Mouse (Mus musculus): Measurements from ENCODE around the gene Bclaf1. TPM values are rescaled to one million over a fixed set of nuclear protein-coding genes. Genes with fewer than 3 reads are reported as not detected.

Bclaf1 gene
- polyA plus RNA-seq (2015; fragmentation: Nextera tagmentation; extraction: Ambion mirVana) = 76.5 and 81.8 TPM in 2 replicates

- H3K27me3 ChIP-seq (ENCODE audit: control insufficient read depth, insufficient read depth, low read length) = no peaks in the 10 kb centered on the region
- H3K9me3 ChIP-seq (replicated peaks; ENCODE audit: control insufficient read depth, low read length) = no peaks in the 10 kb centered on the region
- H3K4me2 ChIP-seq (ENCODE audit: low read depth, low read length) = peak within 1 kb of the TSS; percentile 73
- peak within 1 kb of the TSS; percentile 98 for H3K27ac ChIP-seq (ENCODE audit: low read length)
- peak within 1 kb of the TSS; percentile 99 for H3K9ac ChIP-seq (ENCODE audit: low read length)
- H3K4me1 ChIP-seq (ENCODE audit: control insufficient read depth, insufficient read depth, low read length) = peaks cover 17% of the 10 kb centered on the region
- H3K36me3 ChIP-seq (ENCODE audit: control insufficient read depth, insufficient read depth) = 0 out of 2 replicates have a peak, but pooled peaks cover 2% of the 10 kb centered on the region
- H3K4me3 ChIP-seq (ENCODE audit: low read length) = peak within 1 kb of the TSS; percentile 94
- WGBS = under 1% methylated on average over 84 of the region's 84 CpGs
- ATAC-seq (replicated peaks; ENCODE audit: extremely low read depth, insufficient read depth, low FRiP score) = peak; percentile 98
Observed at GRCm38 (mm10) chr10:20311918-20312735, at the start of gene Bclaf1. TSS of gene Bclaf1 (plus strand) at chr10:20312469.

GRCm38 (mm10) chr10:20262896-20263295 is 49.4 kb upstream of the Bclaf1 start:
- no peak overlapping the region for H3K9ac ChIP-seq (ENCODE audit: low read length)
- H3K36me3 ChIP-seq (ENCODE audit: control insufficient read depth, insufficient read depth) = no peaks in the 10 kb centered on the region
- no peaks in the 10 kb centered on the region for H3K9me3 ChIP-seq (replicated peaks; ENCODE audit: control insufficient read depth, low read length)
- H3K27me3 ChIP-seq (ENCODE audit: control insufficient read depth, insufficient read depth, low read length) = no peaks in the 10 kb centered on the region
- WGBS = 85% methylated on average over 6 of the region's 6 CpGs
- no peak overlapping the region for H3K4me3 ChIP-seq (ENCODE audit: low read length)
- ATAC-seq (replicated peaks; ENCODE audit: extremely low read depth, insufficient read depth, low FRiP score) = no peak
- no peak overlapping the region for H3K4me2 ChIP-seq (ENCODE audit: low read depth, low read length)
- H3K27ac ChIP-seq (ENCODE audit: low read length) = no peak overlapping the region
- H3K4me1 ChIP-seq (ENCODE audit: control insufficient read depth, insufficient read depth, low read length) = no peaks in the 10 kb centered on the region

GRCm38 (mm10) chr10:20264479-20264878 is 47.8 kb upstream of the Bclaf1 start:
- H3K9ac ChIP-seq (ENCODE audit: low read length) = no peak overlapping the region
- no peaks in the 10 kb centered on the region for H3K27me3 ChIP-seq (ENCODE audit: control insufficient read depth, insufficient read depth, low read length)
- no peaks in the 10 kb centered on the region for H3K36me3 ChIP-seq (ENCODE audit: control insufficient read depth, insufficient read depth)
- H3K4me2 ChIP-seq (ENCODE audit: low read depth, low read length) = no peak overlapping the region
- H3K27ac ChIP-seq (ENCODE audit: low read length) = no peak overlapping the region
- H3K9me3 ChIP-seq (replicated peaks; ENCODE audit: control insufficient read depth, low read length) = no peaks in the 10 kb centered on the region
- no peak for ATAC-seq (replicated peaks; ENCODE audit: extremely low read depth, insufficient read depth, low FRiP score)
- H3K4me3 ChIP-seq (ENCODE audit: low read length) = no peak overlapping the region
- WGBS = 97% methylated on average over 7 of the region's 7 CpGs
- no peaks in the 10 kb centered on the region for H3K4me1 ChIP-seq (ENCODE audit: control insufficient read depth, insufficient read depth, low read length)

GRCm38 (mm10) chr10:20267032-20267431 is 45.2 kb upstream of the Bclaf1 start:
- Histone ChIP-seq H3K27me3 (ENCODE audit: control insufficient read depth, insufficient read depth, low read length) (no peaks in the 10 kb centered on the region), H3K9ac (ENCODE audit: low read length) (no peak overlapping the region), H3K9me3 (replicated peaks; ENCODE audit: control insufficient read depth, low read length) (no peaks in the 10 kb centered on the region), H3K4me2 (ENCODE audit: low read depth, low read length) (no peak overlapping the region), H3K4me3 (ENCODE audit: low read length) (no peak overlapping the region), H3K36me3 (ENCODE audit: control insufficient read depth, insufficient read depth) (no peaks in the 10 kb centered on the region), H3K27ac (ENCODE audit: low read length) (no peak overlapping the region), H3K4me1 (ENCODE audit: control insufficient read depth, insufficient read depth, low read length) (no peaks in the 10 kb centered on the region)
- 73% methylated on average over 10 of the region's 10 CpGs for WGBS
- no peak for ATAC-seq (replicated peaks; ENCODE audit: extremely low read depth, insufficient read depth, low FRiP score)

- Histone ChIP-seq H3K4me1 (ENCODE audit: control insufficient read depth, insufficient read depth, low read length) (no peaks in the 10 kb centered on the region), H3K36me3 (ENCODE audit: control insufficient read depth, insufficient read depth) (no peaks in the 10 kb centered on the region), H3K9ac (ENCODE audit: low read length) (no peak overlapping the region), H3K4me2 (ENCODE audit: low read depth, low read length) (no peak overlapping the region), H3K27ac (ENCODE audit: low read length) (no peak overlapping the region), H3K27me3 (ENCODE audit: control insufficient read depth, insufficient read depth, low read length) (no peaks in the 10 kb centered on the region), H3K9me3 (replicated peaks; ENCODE audit: control insufficient read depth, low read length) (no peaks in the 10 kb centered on the region), H3K4me3 (ENCODE audit: low read length) (no peak overlapping the region)
- WGBS = 66% methylated on average over 7 of the region's 7 CpGs
- no peak for ATAC-seq (replicated peaks; ENCODE audit: extremely low read depth, insufficient read depth, low FRiP score)
Observed at GRCm38 (mm10) chr10:20268945-20269344, 43.3 kb upstream of the Bclaf1 start.

GRCm38 (mm10) chr10:20272380-20272779 is 39.9 kb upstream of the Bclaf1 start:
- no peak overlapping the region for H3K9ac ChIP-seq (ENCODE audit: low read length)
- no peaks in the 10 kb centered on the region for H3K27me3 ChIP-seq (ENCODE audit: control insufficient read depth, insufficient read depth, low read length)
- 0 out of 2 replicates have a peak, but pooled peaks cover 1% of the 10 kb centered on the region for H3K36me3 ChIP-seq (ENCODE audit: control insufficient read depth, insufficient read depth)
- H3K9me3 ChIP-seq (replicated peaks; ENCODE audit: control insufficient read depth, low read length) = no peaks in the 10 kb centered on the region
- WGBS = 82% methylated on average over 5 of the region's 5 CpGs
- no peak for ATAC-seq (replicated peaks; ENCODE audit: extremely low read depth, insufficient read depth, low FRiP score)
- H3K4me3 ChIP-seq (ENCODE audit: low read length) = no peak overlapping the region
- H3K4me2 ChIP-seq (ENCODE audit: low read depth, low read length) = no peak overlapping the region
- H3K27ac ChIP-seq (ENCODE audit: low read length) = no peak overlapping the region
- no peaks in the 10 kb centered on the region for H3K4me1 ChIP-seq (ENCODE audit: control insufficient read depth, insufficient read depth, low read length)

- H3K4me2 ChIP-seq (ENCODE audit: low read depth, low read length) = no peak overlapping the region
- H3K36me3 ChIP-seq (ENCODE audit: control insufficient read depth, insufficient read depth) = peaks cover 4% of the 10 kb centered on the region; the same call in 1 of the 2 replicates
- H3K9ac ChIP-seq (ENCODE audit: low read length) = no peak overlapping the region
- H3K27ac ChIP-seq (ENCODE audit: low read length) = no peak overlapping the region
- no peaks in the 10 kb centered on the region for H3K27me3 ChIP-seq (ENCODE audit: control insufficient read depth, insufficient read depth, low read length)
- H3K4me3 ChIP-seq (ENCODE audit: low read length) = no peak overlapping the region
- H3K9me3 ChIP-seq (replicated peaks; ENCODE audit: control insufficient read depth, low read length) = no peaks in the 10 kb centered on the region
- no peaks in the 10 kb centered on the region for H3K4me1 ChIP-seq (ENCODE audit: control insufficient read depth, insufficient read depth, low read length)
- WGBS = 68% methylated on average over 15 of the region's 15 CpGs
- no peak for ATAC-seq (replicated peaks; ENCODE audit: extremely low read depth, insufficient read depth, low FRiP score)
Observed at GRCm38 (mm10) chr10:20273278-20273677, 39.0 kb upstream of the Bclaf1 start.

GRCm38 (mm10) chr10:20274022-20274421 is 38.2 kb upstream of the Bclaf1 start:
- Histone ChIP-seq H3K27me3 (ENCODE audit: control insufficient read depth, insufficient read depth, low read length) (no peaks in the 10 kb centered on the region), H3K4me1 (ENCODE audit: control insufficient read depth, insufficient read depth, low read length) (no peaks in the 10 kb centered on the region), H3K9me3 (replicated peaks; ENCODE audit: control insufficient read depth, low read length) (no peaks in the 10 kb centered on the region), H3K36me3 (ENCODE audit: control insufficient read depth, insufficient read depth) (peaks cover 6% of the 10 kb centered on the region; the same call in 1 of the 2 replicates), H3K4me2 (ENCODE audit: low read depth, low read length) (no peak overlapping the region), H3K27ac (ENCODE audit: low read length) (0 out of 2 replicates have a peak overlapping the region, but pooled peaks have one; percentile 16), H3K4me3 (ENCODE audit: low read length) (no peak overlapping the region), H3K9ac (ENCODE audit: low read length) (no peak overlapping the region)
- WGBS = 51% methylated on average over 9 of the region's 9 CpGs
- peak; percentile 69; the same call in 1 of the 2 replicates for ATAC-seq (replicated peaks; ENCODE audit: extremely low read depth, insufficient read depth, low FRiP score)

- no peak overlapping the region for H3K4me2 ChIP-seq (ENCODE audit: low read depth, low read length)
- WGBS = 56% methylated on average over 2 of the region's 2 CpGs
- H3K4me3 ChIP-seq (ENCODE audit: low read length) = no peak overlapping the region
- H3K9me3 ChIP-seq (replicated peaks; ENCODE audit: control insufficient read depth, low read length) = no peaks in the 10 kb centered on the region
- H3K4me1 ChIP-seq (ENCODE audit: control insufficient read depth, insufficient read depth, low read length) = peaks cover 11% of the 10 kb centered on the region
- peaks cover 6% of the 10 kb centered on the region; the same call in 1 of the 2 replicates for H3K36me3 ChIP-seq (ENCODE audit: control insufficient read depth, insufficient read depth)
- H3K27ac ChIP-seq (ENCODE audit: low read length) = no peak overlapping the region
- H3K27me3 ChIP-seq (ENCODE audit: control insufficient read depth, insufficient read depth, low read length) = no peaks in the 10 kb centered on the region
- no peak for ATAC-seq (replicated peaks; ENCODE audit: extremely low read depth, insufficient read depth, low FRiP score)
- H3K9ac ChIP-seq (ENCODE audit: low read length) = no peak overlapping the region
Observed at GRCm38 (mm10) chr10:20281456-20281855, 30.8 kb upstream of the Bclaf1 start.

Data from heart, embryonic 16.5 days (tissue).